Mouse (Mus musculus) CH12.LX (cell line): ENCODE measurements around the gene Cep89. TPM values are rescaled to one million over a fixed set of nuclear protein-coding genes. Genes with fewer than 3 reads are reported as not detected.

Source experiments
- DNase-seq: peaks from one replicate; pipeline ENCODE4 v3.0.0-alpha.2; 2013; ENCODE audit errors: extremely low read depth
- H3K27ac ChIP-seq: 2 replicates; pipeline ENCODE4 v1.5.1; 2012; ENCODE audit warnings: low read depth, mild to moderate bottlenecking, control low read depth, moderate library complexity; ENCODE audit not compliant: insufficient read depth
- H3K27me3 ChIP-seq: replicated peaks from 2 replicates; pipeline ENCODE3; 2012; ENCODE audit warnings: inconsistent platforms
- H3K36me3 ChIP-seq, 2 experiments: replicated peaks in 1 of 2; 2 replicates each; pipeline versions ENCODE3 to v1.6.1; 2012; ENCODE audit warnings: inconsistent platforms in 1 of 2, low read length in 1 of 2, mild to moderate bottlenecking in 1 of 2, mixed read lengths in 1 of 2, moderate library complexity in 1 of 2; ENCODE audit not compliant: control insufficient read depth in 1 of 2, insufficient read depth in 1 of 2
- H3K4me1 ChIP-seq, 2 experiments: 2 replicates each; pipeline ENCODE4 v1.6.1; 2012; ENCODE audit warnings: inconsistent platforms in 1 of 2, moderate library complexity in 1 of 2; ENCODE audit not compliant: insufficient read depth in 2 of 2, control insufficient read depth in 1 of 2
- H3K4me2 ChIP-seq: 2 replicates; pipeline ENCODE4 v1.6.1; 2012; ENCODE audit warnings: low read depth, mild to moderate bottlenecking, control low read depth; ENCODE audit not compliant: poor library complexity, insufficient read depth, severe bottlenecking
- H3K4me3 ChIP-seq, 3 experiments: fragments of 150-350 bp in 1 of 3; sonication (generic) in 1 of 3; replicated peaks in 1 of 3; 2 replicates each; pipeline versions ENCODE3 to v1.5.1; 2011 to 2012; ENCODE audit warnings: low read depth in 2 of 3, low read length in 2 of 3, mild to moderate bottlenecking in 2 of 3, moderate library complexity in 2 of 3, control low read depth in 1 of 3, improper control_type of control experiment in 1 of 3, inconsistent platforms in 1 of 3, mixed read lengths in 1 of 3; ENCODE audit not compliant: poor library complexity in 1 of 3
- H3K79me2 ChIP-seq: replicated peaks from 2 replicates; pipeline ENCODE4 v1.6.1; 2012; ENCODE audit warnings: mild to moderate bottlenecking, moderate library complexity; ENCODE audit not compliant: control insufficient read depth, poor library complexity, insufficient read depth, severe bottlenecking; ENCODE audit errors: extremely low read depth
- H3K9ac ChIP-seq: 2 replicates; pipeline ENCODE4 v1.6.1; 2012; ENCODE audit warnings: low read depth, mild to moderate bottlenecking, control low read depth, moderate library complexity; ENCODE audit not compliant: insufficient read depth
- H3K9me3 ChIP-seq: replicated peaks from 2 replicates; pipeline ENCODE3; 2012; ENCODE audit warnings: low read length, inconsistent platforms, mixed read lengths
- BHLHE40 ChIP-seq: IDR thresholded peaks from 2 replicates; pipeline ENCODE4 v1.6.1; 2011; ENCODE audit warnings: mild to moderate bottlenecking, low read depth, low read length, improper control_type of control experiment
- CHD2 ChIP-seq: IDR thresholded peaks from 2 replicates; pipeline ENCODE4 v1.6.1; 2011; ENCODE audit warnings: low read length, improper control_type of control experiment
- CTCF ChIP-seq, 2 experiments: IDR thresholded peaks in 1 of 2; conservative IDR thresholded peaks in 1 of 2; 2 replicates each; pipeline ENCODE4 v1.5.1; 2011 to 2012; ENCODE audit warnings: low read depth in 2 of 2, low read length in 2 of 2, improper control_type of control experiment in 1 of 2, inconsistent platforms in 1 of 2, mild to moderate bottlenecking in 1 of 2, moderate library complexity in 1 of 2
- ELF1 ChIP-seq: IDR thresholded peaks from 2 replicates; pipeline ENCODE4 v1.6.1; 2014; ENCODE audit warnings: low read depth, mild to moderate bottlenecking, inconsistent platforms, low read length, improper control_type of control experiment
- EP300 ChIP-seq: IDR thresholded peaks from 2 replicates; pipeline ENCODE4 v1.6.1; 2011; ENCODE audit warnings: low read length, improper control_type of control experiment
- ETS1 ChIP-seq: conservative IDR thresholded peaks from 2 replicates; pipeline ENCODE4 v1.6.1; 2012; ENCODE audit warnings: low read depth, mild to moderate bottlenecking, inconsistent platforms, low read length, improper control_type of control experiment, moderate library complexity
- HCFC1 ChIP-seq: IDR thresholded peaks from 2 replicates; pipeline ENCODE4 v1.6.1; 2012; ENCODE audit warnings: low read depth, mild to moderate bottlenecking, inconsistent platforms, low read length, improper control_type of control experiment
- MAFK ChIP-seq: IDR thresholded peaks from 2 replicates; pipeline ENCODE4 v1.6.1; 2011; ENCODE audit warnings: low read length, improper control_type of control experiment; ENCODE audit not compliant: insufficient replicate concordance
- MAX ChIP-seq: IDR thresholded peaks from 2 replicates; pipeline ENCODE4 v1.6.1; 2011; ENCODE audit warnings: low read length, improper control_type of control experiment
- MAZ ChIP-seq: IDR thresholded peaks from 2 replicates; pipeline ENCODE4 v1.6.1; 2012; ENCODE audit warnings: low read depth, mild to moderate bottlenecking, inconsistent platforms, low read length, improper control_type of control experiment, moderate library complexity
- MEF2A ChIP-seq: IDR thresholded peaks from 2 replicates; pipeline ENCODE4 v1.6.1; 2014; ENCODE audit warnings: low read depth, mild to moderate bottlenecking, inconsistent platforms, low read length, improper control_type of control experiment, borderline replicate concordance
- NELFE ChIP-seq: IDR thresholded peaks from 2 replicates; pipeline ENCODE4 v1.6.1; 2011; ENCODE audit warnings: low read depth, low read length, improper control_type of control experiment
- NRF1 ChIP-seq: IDR thresholded peaks from 2 replicates; pipeline ENCODE4 v1.6.1; 2014; ENCODE audit warnings: low read depth, mild to moderate bottlenecking, inconsistent platforms, low read length, improper control_type of control experiment, moderate library complexity
- POLR2AphosphoS2 ChIP-seq: IDR thresholded peaks from 2 replicates; pipeline ENCODE4 v1.6.1; 2011; ENCODE audit warnings: low read depth, low read length, improper control_type of control experiment
- RAD21 ChIP-seq: IDR thresholded peaks from 2 replicates; pipeline ENCODE4 v1.6.1; 2011; ENCODE audit warnings: low read depth, mild to moderate bottlenecking, low read length, improper control_type of control experiment, moderate library complexity
- SMC3 ChIP-seq: IDR thresholded peaks from 2 replicates; pipeline ENCODE4 v1.6.1; 2011; ENCODE audit warnings: low read depth, low read length, improper control_type of control experiment
- TBP ChIP-seq: conservative IDR thresholded peaks from 2 replicates; pipeline ENCODE4 v1.6.1; 2011; ENCODE audit warnings: low read depth, low read length, improper control_type of control experiment
- TCF12 ChIP-seq: IDR thresholded peaks from 2 replicates; pipeline ENCODE4 v1.6.1; 2014; ENCODE audit warnings: low read depth, mild to moderate bottlenecking, inconsistent platforms, low read length, improper control_type of control experiment
- UBTF ChIP-seq: IDR thresholded peaks from 2 replicates; pipeline ENCODE4 v1.6.1; 2012; ENCODE audit warnings: low read depth, mild to moderate bottlenecking, inconsistent platforms, low read length, improper control_type of control experiment, moderate library complexity
- ZC3H11A ChIP-seq: IDR thresholded peaks from 2 replicates; pipeline ENCODE4 v1.6.1; 2012; ENCODE audit warnings: low read depth, mild to moderate bottlenecking, inconsistent platforms, low read length, improper control_type of control experiment
- ZMIZ1 ChIP-seq: IDR thresholded peaks from 2 replicates; pipeline ENCODE4 v1.6.1; 2012; ENCODE audit warnings: low read depth, mild to moderate bottlenecking, inconsistent platforms, low read length, improper control_type of control experiment
- ZNF384 ChIP-seq: IDR thresholded peaks from 2 replicates; pipeline ENCODE4 v1.6.1; 2012; ENCODE audit warnings: low read depth, low read length, improper control_type of control experiment, inconsistent platforms
- dilution Hi-C: fragments of 300-500 bp; cut with MboI; formaldehyde crosslinking; loops from 2 replicates; pipeline ENCODE4 v1.14.3; 2020; ENCODE audit warnings: low sequenced_read_pairs; ENCODE audit not compliant: extremely low pct_unique_long_range_greater_than_20kb, extremely low pct_ligation_motif_present
- in situ Hi-C: fragments of 300-500 bp; cut with MboI; formaldehyde crosslinking; loops from 3 replicates; pipeline ENCODE4 v1.14.3; 2019; ENCODE audit warnings: low sequenced_read_pairs, low pct_ligation_motif_present, low pct_unique_long_range_greater_than_20kb, mixed read lengths
- polyA plus RNA-seq: library from polyadenylated mRNA; unstranded; fragments of >175 nt; gene quantifications from 2 replicates; pipeline ENCODE4 v1.2.1, GENCODE M21; 2012; ENCODE audit warnings: low read depth; ENCODE audit not compliant: insufficient read length
- total RNA-seq, 2 experiments: library from RNA; depleted of rRNA; stranded (reverse); fragments of 300-350 nt in 1 of 2; fragments of >200 nt in 1 of 2; gene quantifications; 2 replicates each; pipeline ENCODE4 v1.2.3; 2012 to 2014

Cep89 gene
- total and polyA plus RNA-seq, 3 experiments = 5.2 to 25.4 (median 12.6) TPM

DNA sequence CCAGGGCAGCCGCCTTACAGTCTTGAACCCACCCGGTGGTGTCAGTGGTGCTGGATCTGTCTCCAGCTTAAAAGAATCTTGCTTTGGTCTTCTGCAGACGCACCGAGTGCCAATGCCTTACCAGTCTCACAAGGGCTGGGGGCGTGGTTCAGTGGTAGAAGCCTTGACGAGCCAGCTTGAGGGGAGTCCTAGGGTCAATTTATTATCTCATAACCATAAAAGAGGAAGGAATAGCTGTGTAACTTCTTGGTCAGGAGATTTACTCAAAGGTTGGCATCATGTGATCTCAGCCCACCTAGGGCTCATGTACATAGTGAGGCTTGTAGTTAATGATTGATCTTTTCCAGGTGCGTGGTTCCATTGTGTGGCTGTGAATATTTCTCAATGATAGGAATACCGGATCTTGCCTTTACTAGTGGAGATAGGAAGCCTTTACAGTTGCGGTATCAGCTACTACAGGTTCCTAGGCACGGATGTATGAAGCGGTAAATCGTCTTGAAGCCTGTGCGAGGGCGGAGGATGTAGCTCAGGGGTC, 24.3 kb upstream of the Cep89 start:
- H3K4me1 ChIP-seq = peaks cover 6 to 11% of the 10 kb centered on the region in 2 experiments
- H3K27me3 ChIP-seq = no peaks in the 10 kb centered on the region
- no peak overlapping the region for H3K27ac ChIP-seq
- H3K79me2 ChIP-seq = no peaks in the 10 kb centered on the region
- no peak overlapping the region for H3K4me2 ChIP-seq
- TF ChIP-seq HCFC1 (no peak), POLR2AphosphoS2 (no peak), EP300 (no peak), TCF12 (no peak), NELFE (no peak), ZC3H11A (no peak), UBTF (no peak), CHD2 (no peak), MAZ (no peak), MAX (no peak), BHLHE40 (no peak), RAD21 (no peak), ETS1 (no peak), SMC3 (no peak), ZMIZ1 (no peak), ELF1 (no peak), MEF2A (no peak), ZNF384 (no peak)
- TF ChIP-seq, all 38 proteins: peak for 0
- no peak overlapping the region for H3K9ac ChIP-seq
- H3K9me3 ChIP-seq = peaks cover 4% of the 10 kb centered on the region
- no peak overlapping the region for H3K4me3 ChIP-seq
- no peak for DNase-seq
- H3K36me3 ChIP-seq = no peaks in the 10 kb centered on the region
- dilution Hi-C loops = no loop called here
- in situ Hi-C loops = no loop called here

DNA sequence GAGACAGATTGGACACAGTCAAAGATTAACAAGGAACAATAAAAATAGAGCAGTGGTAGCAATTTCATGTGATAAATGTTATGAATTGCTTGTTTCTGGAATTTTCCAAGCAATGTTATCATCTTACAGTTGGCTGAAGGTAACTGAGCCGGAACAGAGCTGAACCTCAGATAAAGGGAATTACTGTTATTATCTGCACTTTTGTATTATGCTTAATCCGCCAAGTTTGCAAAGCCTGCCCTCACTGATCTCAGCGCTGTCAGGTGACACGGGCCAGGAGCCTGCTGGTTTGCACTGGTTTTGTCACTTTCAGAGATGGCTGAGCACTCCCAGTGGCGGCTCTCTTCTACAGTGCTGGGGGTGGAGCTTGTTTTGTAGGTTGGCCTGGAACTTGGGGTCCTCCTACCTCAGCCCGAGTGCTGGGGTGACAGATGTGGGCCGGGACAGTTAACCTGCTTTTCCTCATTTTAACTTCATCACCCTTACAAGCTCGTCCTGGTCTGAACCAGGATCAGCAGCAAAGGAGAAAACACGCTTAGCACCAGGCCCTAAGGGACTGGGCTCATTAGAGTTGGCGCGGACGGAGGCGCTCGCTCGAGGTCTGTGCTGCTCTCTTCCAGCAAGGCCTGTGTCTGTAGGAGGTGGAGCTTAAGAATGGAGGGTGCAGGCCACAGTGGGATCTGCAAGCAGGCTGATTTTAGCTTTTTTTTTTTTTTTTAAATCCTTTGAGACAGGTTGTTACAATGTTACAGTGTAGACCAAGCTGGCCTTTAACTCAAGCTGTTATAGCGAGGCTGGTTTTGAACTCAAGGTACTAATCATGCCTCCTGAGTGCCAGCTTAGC, 23.5 kb upstream of the Cep89 start:
- Histone ChIP-seq H3K9ac (no peak overlapping the region), H3K27me3 (no peaks in the 10 kb centered on the region), H3K4me2 (no peak overlapping the region), H3K27ac (no peak overlapping the region), H3K79me2 (no peaks in the 10 kb centered on the region), H3K36me3 (no peaks in the 10 kb centered on the region), H3K9me3 (peaks cover 4% of the 10 kb centered on the region), H3K4me3 (no peak overlapping the region), H3K4me1 (peaks cover 6 to 11% of the 10 kb centered on the region in 2 experiments)
- DNase-seq = no peak
- in situ Hi-C loops = no loop called here
- dilution Hi-C loops = no loop called here
- TF ChIP-seq RAD21 (no peak), CTCF (conservative IDR thresholded peaks at IDR 0.05 in 1 of 2, IDR thresholded peaks at IDR 0.05 in 1 of 2; ENCODE audit: low read depth in 2 of 2, low read length in 2 of 2) (no peak), HCFC1 (no peak), NRF1 (no peak), MAX (no peak), ELF1 (no peak), ETS1 (no peak), BHLHE40 (no peak), TBP (no peak), MAFK (no peak), POLR2AphosphoS2 (no peak), ZMIZ1 (no peak)
